ENCODE assay signal across 8 mouse cellular contexts in the genomic region with DNA sequence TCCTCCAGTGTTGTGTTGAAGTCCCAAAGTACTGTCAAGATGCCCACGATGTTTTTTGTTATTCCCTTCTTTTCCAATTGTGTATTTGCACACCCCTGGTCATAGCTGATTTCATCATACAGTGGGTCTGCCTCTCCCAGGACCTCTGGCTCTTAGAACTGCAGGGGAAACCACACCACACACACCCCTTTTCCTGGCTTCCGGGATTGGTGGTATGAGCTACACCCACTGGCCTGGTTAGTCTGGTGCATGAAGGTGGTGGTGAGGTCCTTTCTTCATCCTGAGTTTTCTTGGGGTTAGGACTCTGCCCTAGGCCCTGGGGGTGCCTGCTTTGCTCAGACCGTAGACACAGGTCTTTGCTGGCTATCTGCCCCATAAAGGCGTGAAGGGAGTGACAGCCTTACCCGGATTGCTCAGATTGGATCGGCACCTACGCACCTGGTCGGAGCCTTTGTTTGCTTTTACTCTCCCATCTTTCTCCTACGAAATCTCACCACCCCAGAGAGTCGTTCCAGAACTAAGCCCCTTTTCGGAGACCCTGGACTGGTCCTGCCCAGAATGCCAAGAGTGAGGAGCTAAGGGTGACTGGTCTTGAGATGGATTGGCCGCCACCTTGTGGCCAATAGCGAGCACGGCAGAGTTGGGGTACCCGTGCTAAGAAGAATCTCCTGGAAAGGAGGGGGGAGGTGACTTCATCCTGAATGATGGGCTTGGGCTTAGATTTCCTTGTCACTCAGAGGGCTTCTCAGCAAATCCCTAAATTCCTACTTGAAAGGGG. TPM values are rescaled to one million over a fixed set of nuclear protein-coding genes. Genes with fewer than 3 reads are reported as not detected.
A peak's percentile ranks its signal among the peaks of the same experiment; 100 is the strongest.
DNase-seq lines count a peak whose midpoint lies in the region; ATAC-seq and TF ChIP-seq lines count a peak whose summit lies in the region.

No protein-coding gene starts in this region.

- no peaks in the 10 kb centered on the region for H3K36me3 ChIP-seq in embryonic facial prominence, embryonic 14.5 days (ENCODE audit: control insufficient read depth, insufficient read depth, low read length)
- no peaks in the 10 kb centered on the region; the same call in 1 of the 2 replicates for H3K36me3 ChIP-seq in intestine, postnatal 0 days (ENCODE audit: control insufficient read depth, insufficient read depth)
- H3K36me3 ChIP-seq in limb, embryonic 15.5 days: no peaks in the 10 kb centered on the region

- no peak overlapping the region for H3K4me2 ChIP-seq in embryonic facial prominence, embryonic 14.5 days (ENCODE audit: low read depth, low read length)
- H3K4me2 ChIP-seq in intestine, postnatal 0 days (replicated peaks; ENCODE audit: low read depth): no peak overlapping the region
- H3K4me2 ChIP-seq in limb, embryonic 15.5 days: 0 out of 2 replicates have a peak overlapping the region, but pooled peaks have one; percentile 6

- no peaks in the 10 kb centered on the region for H3K9me3 ChIP-seq in embryonic facial prominence, embryonic 14.5 days (ENCODE audit: control insufficient read depth, low read length)
- no peaks in the 10 kb centered on the region for H3K9me3 ChIP-seq in intestine, postnatal 0 days (ENCODE audit: control insufficient read depth)
- H3K9me3 ChIP-seq in limb, embryonic 15.5 days: no peaks in the 10 kb centered on the region

- ATAC-seq in embryonic facial prominence, embryonic 14.5 days (ENCODE audit: low read depth): peak; percentile 50; the same call in 1 of the 2 replicates
- no peak for ATAC-seq in intestine, postnatal 0 days
- ATAC-seq in limb, embryonic 15.5 days (ENCODE audit: insufficient number of reproducible peaks, low FRiP score, low TSS enrichment, low read depth): 0 out of 2 replicates have a peak, but pooled peaks have one; percentile 43

- no peak overlapping the region for H3K4me3 ChIP-seq in embryonic facial prominence, embryonic 14.5 days (ENCODE audit: low read depth, low read length)
- H3K4me3 ChIP-seq in intestine, postnatal 0 days (ENCODE audit: low read depth, low read length): no peak overlapping the region
- H3K4me3 ChIP-seq in limb, embryonic 15.5 days: no peak overlapping the region

- DNase-seq in adrenal gland, adult 18-20 months (ENCODE audit: low spot score in 2 of 2): peak; percentile 63 to 64
- no peak for DNase-seq in adrenal gland, adult 8-10 months
- peak; percentile 39 for DNase-seq in urinary bladder, postnatal 25 days (ENCODE audit: low spot score)
- DNase-seq in urinary bladder, adult 2 months (ENCODE audit: low spot score): no peak
- DNase-seq in embryonic facial prominence, embryonic 14.5 days (ENCODE audit: low spot score): peak; percentile 86
- DNase-seq in retina, postnatal 1 day: peak; percentile 86

- TF ChIP-seq CTCF in intestine, postnatal 0 days (IDR thresholded peaks at IDR 0.05; ENCODE audit: low read depth): peak; percentile 87

- H3K4me1 ChIP-seq in embryonic facial prominence, embryonic 14.5 days (ENCODE audit: control insufficient read depth, insufficient read depth, low read length): peaks cover 3% of the 10 kb centered on the region; the same call in 1 of the 2 replicates
- no peaks in the 10 kb centered on the region for H3K4me1 ChIP-seq in intestine, postnatal 0 days (replicated peaks; ENCODE audit: control insufficient read depth, insufficient read depth, low read length)
- peaks cover 25% of the 10 kb centered on the region for H3K4me1 ChIP-seq in limb, embryonic 15.5 days

- WGBS in embryonic facial prominence, embryonic 14.5 days: 30% methylated on average over 15 of the region's 15 CpGs
- 25% methylated on average over 15 of the region's 15 CpGs for WGBS in intestine, postnatal 0 days
- WGBS in limb, embryonic 15.5 days: 26% methylated on average over 15 of the region's 15 CpGs

- no peak overlapping the region for H3K9ac ChIP-seq in embryonic facial prominence, embryonic 14.5 days (ENCODE audit: low read depth, low read length)
- no peak overlapping the region for H3K9ac ChIP-seq in intestine, postnatal 0 days (ENCODE audit: low read depth, low read length)
- H3K9ac ChIP-seq in limb, embryonic 15.5 days: no peak overlapping the region

- no peak overlapping the region for H3K27ac ChIP-seq in embryonic facial prominence, embryonic 14.5 days (replicated peaks; ENCODE audit: low read depth, low read length)
- no peak overlapping the region for H3K27ac ChIP-seq in intestine, postnatal 0 days (ENCODE audit: low read depth, low read length)
- H3K27ac ChIP-seq in limb, embryonic 15.5 days: no peak overlapping the region

- H3K27me3 ChIP-seq in embryonic facial prominence, embryonic 14.5 days (replicated peaks; ENCODE audit: control insufficient read depth, insufficient read depth, low read length): peaks cover 42% of the 10 kb centered on the region
- peaks cover 41% of the 10 kb centered on the region for H3K27me3 ChIP-seq in intestine, postnatal 0 days (replicated peaks; ENCODE audit: control insufficient read depth, insufficient read depth, low read length)
- H3K27me3 ChIP-seq in limb, embryonic 15.5 days: peaks cover 44% of the 10 kb centered on the region

RNA-seq across cellular contexts. Expression of gene Calcoco1, which starts 17.7 kb away (rescaled TPM):
- 100 to 1,000 TPM in 1 of 2 experiments, 10 to 100 TPM in 1; 95.4 to 106 TPM for total RNA-seq in adrenal gland, adult 18-20 months (2021)
- total RNA-seq in adrenal gland, adult 8-10 months (2022): 100 to 1,000 TPM; 119 to 225 (median 182) TPM
- 52.1 and 79.6 TPM in 2 replicates for polyA plus RNA-seq in urinary bladder, adult 2 months (2012; rRNA removed)
- polyA plus RNA-seq in embryonic facial prominence, embryonic 14.5 days (2014; fragmentation: Nextera tagmentation; extraction: Ambion mirVana): 51.1 and 51.9 TPM in 2 replicates
- polyA plus RNA-seq in intestine, postnatal 0 days (2015; fragmentation: Nextera tagmentation; extraction: Ambion mirVana): 14.2 and 14.4 TPM in 2 replicates
- polyA plus RNA-seq in limb, embryonic 15.5 days (2015; fragmentation: Nextera tagmentation; extraction: Ambion mirVana): 59.1 and 69.6 TPM in 2 replicates

Comparison
In these comparisons a context has a peak if more than half of its experiments do, and no peak if none do; other contexts are left out.
1. DNase-seq: peak in adrenal gland, adult 18-20 months (2 of 2), urinary bladder, postnatal 25 days (single experiment), embryonic facial prominence, embryonic 14.5 days (single experiment) and retina, postnatal 1 day (single experiment); none in adrenal gland, adult 8-10 months (single experiment) and urinary bladder, adult 2 months (single experiment).